23 mouse cellular contexts compared by ENCODE assay signal in genomic region chr3:114483904-114484303, GRCm38 (mm10).
A peak's percentile ranks its signal among the peaks of the same experiment; 100 is the strongest.
DNase-seq lines count a peak whose midpoint lies in the region; ATAC-seq and TF ChIP-seq lines count a peak whose summit lies in the region.
"Had no signal": no experiment of that assay in that cellular context is flagged by ENCODE, and none has a peak within 500 bp of the region (broad histone marks: within the 10 kb centered on the region; RNA-seq: fewer than 3 reads in every experiment).

No protein-coding gene starts in this region.

- no peak overlapping the region for H3K27ac ChIP-seq in embryonic facial prominence, embryonic 14.5 days (replicated peaks; ENCODE audit: low read depth, low read length)
- no peak overlapping the region for H3K27ac ChIP-seq in embryonic facial prominence, embryonic 10.5 days (replicated peaks)
- H3K27ac ChIP-seq in midbrain, embryonic 14.5 days (replicated peaks; ENCODE audit: low read depth, low read length), result no peak overlapping the region
- no peak overlapping the region for H3K27ac ChIP-seq in midbrain, embryonic 11.5 days (ENCODE audit: low read depth, low read length)
- H3K27ac ChIP-seq in midbrain, embryonic 15.5 days, result no peak overlapping the region
- H3K27ac ChIP-seq in midbrain, postnatal 0 days (ENCODE audit: low read depth, low read length), result no peak overlapping the region

- H3K9me3 ChIP-seq in embryonic facial prominence, embryonic 14.5 days (ENCODE audit: control insufficient read depth, low read length), result no peaks in the 10 kb centered on the region
- H3K9me3 ChIP-seq in embryonic facial prominence, embryonic 10.5 days, result no peaks in the 10 kb centered on the region
- 0 out of 2 replicates have a peak, but pooled peaks cover 3% of the 10 kb centered on the region for H3K9me3 ChIP-seq in midbrain, embryonic 14.5 days (ENCODE audit: control insufficient read depth, low read length)
- no peaks in the 10 kb centered on the region for H3K9me3 ChIP-seq in midbrain, embryonic 11.5 days (ENCODE audit: control insufficient read depth, low read length)
- H3K9me3 ChIP-seq in midbrain, embryonic 15.5 days, result no peaks in the 10 kb centered on the region
- H3K9me3 ChIP-seq in midbrain, postnatal 0 days (ENCODE audit: low read length), result no peaks in the 10 kb centered on the region

- TF ChIP-seq CTCF in midbrain, postnatal 0 days (IDR thresholded peaks at IDR 0.05), result no peak
- TF ChIP-seq CTCF in brain, embryonic 14.5 days (IDR thresholded peaks at IDR 0.05; ENCODE audit: borderline replicate concordance, extremely low read depth, insufficient read depth, insufficient read length), result no peak

- no peak overlapping the region for H3K4me3 ChIP-seq in embryonic facial prominence, embryonic 14.5 days (ENCODE audit: low read depth, low read length)
- H3K4me3 ChIP-seq in embryonic facial prominence, embryonic 10.5 days, result no peak overlapping the region
- H3K4me3 ChIP-seq in midbrain, embryonic 14.5 days (replicated peaks; ENCODE audit: low read depth, low read length), result no peak overlapping the region
- H3K4me3 ChIP-seq in midbrain, embryonic 11.5 days (ENCODE audit: low read depth, low read length), result no peak overlapping the region
- no peak overlapping the region for H3K4me3 ChIP-seq in midbrain, embryonic 15.5 days
- no peak overlapping the region for H3K4me3 ChIP-seq in midbrain, postnatal 0 days (ENCODE audit: low read depth, low read length)

- no peaks in the 10 kb centered on the region for H3K27me3 ChIP-seq in embryonic facial prominence, embryonic 14.5 days (replicated peaks; ENCODE audit: control insufficient read depth, insufficient read depth, low read length)
- H3K27me3 ChIP-seq in embryonic facial prominence, embryonic 10.5 days (replicated peaks; ENCODE audit: low read depth, poor library complexity, severe bottlenecking), result no peaks in the 10 kb centered on the region
- no peaks in the 10 kb centered on the region for H3K27me3 ChIP-seq in midbrain, embryonic 14.5 days (ENCODE audit: control insufficient read depth, insufficient read depth, low read length)
- H3K27me3 ChIP-seq in midbrain, embryonic 11.5 days (ENCODE audit: control insufficient read depth, insufficient read depth, low read length), result no peaks in the 10 kb centered on the region
- H3K27me3 ChIP-seq in midbrain, embryonic 15.5 days (replicated peaks), result no peaks in the 10 kb centered on the region
- no peaks in the 10 kb centered on the region for H3K27me3 ChIP-seq in midbrain, postnatal 0 days (ENCODE audit: insufficient read depth, low read length)
- H3K27me3 ChIP-seq: CH12.LX, Patski had no signal

- peak; percentile 4 for DNase-seq in embryonic facial prominence, embryonic 14.5 days (ENCODE audit: low spot score)
- no peak for DNase-seq in embryonic facial prominence, embryonic 10.5 days (ENCODE audit: low spot score)
- peak; percentile 14 for DNase-seq in midbrain, embryonic 14.5 days
- DNase-seq in midbrain, embryonic 11.5 days (ENCODE audit: low spot score, missing footprints), result no peak
- DNase-seq in midbrain, postnatal 0 days (ENCODE audit: low spot score), result no peak
- peak; percentile 25 for DNase-seq in brain, embryonic 14.5 days (ENCODE audit: low read depth)
- no peak for DNase-seq in kidney, postnatal 25 days
- DNase-seq: adrenal gland, adult 2 months; adrenal gland, adult 8-10 months; adrenal gland, postnatal 10 days; adrenal gland, postnatal 14 days; adrenal gland, postnatal 25 days; adrenal gland, postnatal 36 days; B cell, adult 2 months; cerebellum, adult 11 months; cerebellum, adult 11-12 months; cerebellum, adult 18-20 months had no signal

- H3K36me3 ChIP-seq in embryonic facial prominence, embryonic 14.5 days (ENCODE audit: control insufficient read depth, insufficient read depth, low read length), result no peaks in the 10 kb centered on the region
- no peaks in the 10 kb centered on the region for H3K36me3 ChIP-seq in embryonic facial prominence, embryonic 10.5 days (replicated peaks)
- no peaks in the 10 kb centered on the region for H3K36me3 ChIP-seq in midbrain, embryonic 14.5 days (ENCODE audit: control insufficient read depth, insufficient read depth, low read length)
- H3K36me3 ChIP-seq in midbrain, embryonic 11.5 days (ENCODE audit: control insufficient read depth, insufficient read depth, low read length), result no peaks in the 10 kb centered on the region
- no peaks in the 10 kb centered on the region for H3K36me3 ChIP-seq in midbrain, embryonic 15.5 days (replicated peaks)
- no peaks in the 10 kb centered on the region for H3K36me3 ChIP-seq in midbrain, postnatal 0 days (ENCODE audit: insufficient read depth, low read length)
- H3K36me3 ChIP-seq: G1E had no signal

- WGBS in embryonic facial prominence, embryonic 14.5 days, result 65% methylated on average over 2 of the region's 2 CpGs
- WGBS in embryonic facial prominence, embryonic 10.5 days, result 71% methylated on average over 2 of the region's 2 CpGs
- 49% methylated on average over 2 of the region's 2 CpGs for WGBS in midbrain, embryonic 14.5 days
- 68% methylated on average over 2 of the region's 2 CpGs for WGBS in midbrain, embryonic 11.5 days
- WGBS in midbrain, embryonic 15.5 days, result 55% methylated on average over 2 of the region's 2 CpGs
- 46% methylated on average over 2 of the region's 2 CpGs for WGBS in midbrain, postnatal 0 days

- H3K4me2 ChIP-seq in embryonic facial prominence, embryonic 14.5 days (ENCODE audit: low read depth, low read length), result no peak overlapping the region
- no peak overlapping the region for H3K4me2 ChIP-seq in midbrain, embryonic 14.5 days (ENCODE audit: low read length)
- no peak overlapping the region for H3K4me2 ChIP-seq in midbrain, embryonic 11.5 days
- no peak overlapping the region for H3K4me2 ChIP-seq in midbrain, embryonic 15.5 days
- H3K4me2 ChIP-seq in midbrain, postnatal 0 days (ENCODE audit: low read depth, low read length, poor library complexity, severe bottlenecking), result no peak overlapping the region

- TF ChIP-seq POLR2A in brain, embryonic 14.5 days (IDR thresholded peaks at IDR 0.05; ENCODE audit: borderline replicate concordance, extremely low read depth, insufficient read depth, insufficient read length, poor library complexity, severe bottlenecking), result no peak

- no peak overlapping the region for H3K9ac ChIP-seq in embryonic facial prominence, embryonic 14.5 days (ENCODE audit: low read depth, low read length)
- H3K9ac ChIP-seq in midbrain, embryonic 14.5 days (replicated peaks; ENCODE audit: low read length), result no peak overlapping the region
- no peak overlapping the region for H3K9ac ChIP-seq in midbrain, embryonic 11.5 days (ENCODE audit: low read length)
- H3K9ac ChIP-seq in midbrain, embryonic 15.5 days, result no peak overlapping the region
- no peak overlapping the region for H3K9ac ChIP-seq in midbrain, postnatal 0 days (replicated peaks; ENCODE audit: low read length, poor library complexity, severe bottlenecking)

- H3K4me1 ChIP-seq in embryonic facial prominence, embryonic 14.5 days (ENCODE audit: control insufficient read depth, insufficient read depth, low read length), result no peaks in the 10 kb centered on the region
- H3K4me1 ChIP-seq in embryonic facial prominence, embryonic 10.5 days, result no peaks in the 10 kb centered on the region
- H3K4me1 ChIP-seq in midbrain, embryonic 14.5 days (ENCODE audit: control insufficient read depth, insufficient read depth, low read length), result no peaks in the 10 kb centered on the region
- H3K4me1 ChIP-seq in midbrain, embryonic 11.5 days (ENCODE audit: control insufficient read depth, insufficient read depth, low read length), result no peaks in the 10 kb centered on the region
- H3K4me1 ChIP-seq in midbrain, embryonic 15.5 days, result no peaks in the 10 kb centered on the region
- H3K4me1 ChIP-seq in midbrain, postnatal 0 days (ENCODE audit: insufficient read depth, low read length), result no peaks in the 10 kb centered on the region

- ATAC-seq in embryonic facial prominence, embryonic 14.5 days (ENCODE audit: low read depth), result peak; percentile 55; the same call in 1 of the 2 replicates
- no peak for ATAC-seq in midbrain, embryonic 14.5 days (ENCODE audit: low FRiP score, low TSS enrichment)
- ATAC-seq in midbrain, embryonic 11.5 days (ENCODE audit: low FRiP score), result no peak
- peak; percentile 56; the same call in 1 of the 2 replicates for ATAC-seq in midbrain, embryonic 15.5 days (replicated peaks)
- ATAC-seq in midbrain, postnatal 0 days (ENCODE audit: low FRiP score), result no peak
- ATAC-seq: activated CD4-positive, CD25-positive, alpha-beta regulatory T cell, adult 4 months; CD4-positive, CD25-positive, alpha-beta regulatory T cell, adult 4 months; Patski had no signal

Comparison
In these comparisons a context has a peak if more than half of its experiments do, and no peak if none do; other contexts are left out.
1. ATAC-seq: peak in embryonic facial prominence, embryonic 14.5 days (single experiment) and midbrain, embryonic 15.5 days (single experiment); none in midbrain, embryonic 14.5 days (single experiment), midbrain, embryonic 11.5 days (single experiment) and midbrain, postnatal 0 days (single experiment).
2. DNase-seq: peak in embryonic facial prominence, embryonic 14.5 days (single experiment), midbrain, embryonic 14.5 days (single experiment) and brain, embryonic 14.5 days (single experiment); none in embryonic facial prominence, embryonic 10.5 days (single experiment), midbrain, embryonic 11.5 days (single experiment), midbrain, postnatal 0 days (single experiment) and kidney, postnatal 25 days (0 of 2).